Mouse (Mus musculus): ENCODE data around the gene Fam222a. TPM values are rescaled to one million over a fixed set of nuclear protein-coding genes. Genes with fewer than 3 reads are reported as not detected.

Gene Fam222a
- total RNA-seq, 2 experiments from 2014 or later = 5.2 to 5.3 TPM

DNA sequence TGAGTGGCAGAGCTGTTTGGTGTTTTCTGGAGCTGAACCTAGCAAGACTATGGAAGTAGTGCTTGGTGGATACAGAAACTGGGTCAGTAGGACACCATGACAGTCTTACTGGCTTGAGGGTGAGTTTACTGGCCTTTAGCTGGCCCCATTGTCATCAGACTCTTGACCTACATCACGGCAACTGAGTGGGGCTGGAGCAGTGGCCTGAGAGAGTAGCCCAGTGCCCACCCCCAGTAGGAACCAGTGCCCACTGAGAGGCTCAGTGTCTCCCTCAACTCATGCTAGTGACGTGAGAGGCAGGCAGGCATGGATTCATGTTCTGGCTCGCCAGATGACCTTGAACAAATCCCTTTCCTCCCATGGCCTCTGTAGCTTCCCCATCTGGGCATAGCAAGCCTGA, 15.2 kb downstream of the Fam222a start:
- DNase-seq (ENCODE audit: low spot score in 2 of 2) = no peak

DNA sequence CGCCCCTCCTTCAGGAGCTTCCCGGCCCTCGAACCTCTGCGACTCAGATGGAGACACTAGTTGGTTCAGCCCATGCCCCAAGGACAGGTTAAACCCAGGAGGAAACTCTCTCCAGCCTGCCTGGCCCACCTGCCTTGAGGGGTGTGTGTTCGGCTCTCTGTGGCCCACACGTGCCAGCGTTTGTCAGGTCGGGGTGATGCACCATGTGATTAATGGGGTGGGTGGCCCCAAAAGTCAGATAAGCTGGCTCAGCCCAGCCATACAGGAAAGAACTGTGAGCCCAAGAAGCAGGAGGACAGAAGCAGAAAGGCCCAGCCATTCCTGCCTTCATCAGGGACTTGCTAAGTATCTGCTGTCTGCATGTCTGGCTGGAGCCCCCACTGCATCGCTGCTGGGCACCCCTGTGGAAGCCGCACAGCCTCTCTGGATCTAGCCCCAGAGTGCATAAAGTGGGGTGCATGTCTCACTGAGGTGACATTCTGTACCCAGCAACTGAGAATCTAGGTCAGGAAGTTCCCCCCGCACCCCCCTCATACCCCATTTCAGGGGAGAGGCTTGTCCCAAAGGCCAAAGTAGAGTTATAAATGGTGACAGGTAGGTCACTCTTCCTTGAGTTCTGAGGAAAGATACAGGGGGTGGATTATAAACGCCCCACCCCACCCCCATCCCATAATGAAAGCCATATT, 15.8 kb downstream of the Fam222a start:
- no peak for DNase-seq (ENCODE audit: low spot score in 2 of 2)

DNA sequence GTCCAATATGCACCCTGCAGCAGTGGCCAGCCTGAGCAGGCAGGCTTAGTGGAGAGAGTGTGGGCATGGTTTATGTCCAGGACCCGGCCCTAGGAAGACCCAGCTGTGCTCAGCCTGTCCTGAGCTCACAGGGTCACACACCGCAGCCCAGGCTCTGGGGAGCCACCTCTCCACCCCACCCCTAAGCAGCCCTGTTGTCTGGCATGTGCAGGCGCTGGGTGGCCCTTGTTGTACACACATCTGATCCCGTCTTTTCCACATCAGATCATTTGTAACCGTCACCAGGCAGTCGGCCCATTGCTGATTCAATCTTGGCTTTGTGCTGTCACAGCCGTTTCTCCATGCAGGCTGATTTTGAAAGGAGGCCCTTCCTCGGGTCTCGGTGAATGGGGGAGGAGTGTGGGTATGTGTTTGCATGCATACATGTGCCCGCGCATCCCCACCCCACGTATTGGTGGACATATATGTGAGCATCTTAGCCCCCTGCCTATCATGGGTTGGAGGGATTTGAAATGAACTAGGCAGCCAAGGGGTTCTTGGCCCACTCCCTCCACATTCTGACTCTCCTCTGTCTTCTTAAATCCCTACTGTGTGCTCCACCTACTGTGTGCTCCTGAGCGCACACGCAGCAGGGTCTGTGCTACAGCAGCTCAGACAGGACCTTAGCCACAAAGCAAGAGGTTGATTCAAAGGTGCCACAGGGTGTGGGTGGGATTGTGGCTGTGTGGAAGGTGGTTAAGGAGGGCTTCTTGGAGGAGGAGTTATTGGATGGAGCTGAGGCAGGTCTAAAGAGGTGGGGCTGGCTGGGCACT, 16.7 kb downstream of the Fam222a start:
- peak in 1 of 2 experiments; percentile 36 for DNase-seq (ENCODE audit: low spot score in 2 of 2)

GRCm38 (mm10) chr5:114585682-114586081, 17.9 kb downstream of the Fam222a start:
- DNase-seq (ENCODE audit: low spot score in 2 of 2) = no peak

- no peak for DNase-seq (ENCODE audit: low spot score in 2 of 2)
These were observed 20.1 kb downstream of the Fam222a start for GRCm38 (mm10) chr5:114587908-114588307.

DNA sequence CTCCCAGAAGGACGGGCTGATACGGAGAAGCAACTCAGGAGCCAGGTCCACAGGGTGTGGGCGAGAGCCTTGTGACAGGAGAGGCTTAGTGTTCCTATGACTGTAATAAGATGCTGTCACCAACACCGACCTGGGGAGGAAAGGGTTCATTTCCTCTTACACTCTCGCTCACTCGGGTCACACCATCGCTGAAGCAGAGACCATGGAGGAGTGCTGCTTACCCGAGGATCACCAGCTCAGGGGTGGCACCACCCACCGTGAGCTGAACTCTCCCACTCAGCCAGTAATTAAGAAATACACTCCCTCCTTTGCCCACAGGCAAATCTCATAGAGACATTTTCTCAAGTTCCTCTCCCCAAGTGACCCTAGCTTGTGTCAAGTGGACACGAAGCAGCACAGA, 20.6 kb downstream of the Fam222a start:
- DNase-seq (ENCODE audit: low spot score in 2 of 2) = no peak

- DNase-seq (ENCODE audit: low spot score in 2 of 2) = no peak
These were observed 21.2 kb downstream of the Fam222a start for GRCm38 (mm10) chr5:114589026-114589425.

DNA sequence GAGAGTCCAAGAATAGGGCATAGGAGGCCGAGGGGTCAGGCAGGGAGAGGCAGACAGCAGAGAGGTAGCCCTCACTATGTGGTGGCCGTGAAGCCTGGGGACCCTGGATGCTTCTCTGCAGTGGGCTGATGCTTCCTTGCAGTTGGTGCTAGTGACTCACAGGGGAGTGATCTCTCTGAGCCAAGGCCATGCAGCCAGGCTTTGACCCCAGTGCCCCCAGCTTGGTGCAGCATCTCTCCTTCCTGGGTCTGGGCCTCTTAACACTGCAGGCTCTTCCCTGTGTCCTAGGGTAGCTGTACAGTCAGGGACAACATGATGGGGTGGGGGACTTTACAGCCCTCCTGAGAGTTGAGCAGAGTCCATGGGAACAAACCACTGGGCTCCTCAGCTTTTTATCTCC, 21.6 kb downstream of the Fam222a start:
- no peak for DNase-seq (ENCODE audit: low spot score in 2 of 2)

DNA sequence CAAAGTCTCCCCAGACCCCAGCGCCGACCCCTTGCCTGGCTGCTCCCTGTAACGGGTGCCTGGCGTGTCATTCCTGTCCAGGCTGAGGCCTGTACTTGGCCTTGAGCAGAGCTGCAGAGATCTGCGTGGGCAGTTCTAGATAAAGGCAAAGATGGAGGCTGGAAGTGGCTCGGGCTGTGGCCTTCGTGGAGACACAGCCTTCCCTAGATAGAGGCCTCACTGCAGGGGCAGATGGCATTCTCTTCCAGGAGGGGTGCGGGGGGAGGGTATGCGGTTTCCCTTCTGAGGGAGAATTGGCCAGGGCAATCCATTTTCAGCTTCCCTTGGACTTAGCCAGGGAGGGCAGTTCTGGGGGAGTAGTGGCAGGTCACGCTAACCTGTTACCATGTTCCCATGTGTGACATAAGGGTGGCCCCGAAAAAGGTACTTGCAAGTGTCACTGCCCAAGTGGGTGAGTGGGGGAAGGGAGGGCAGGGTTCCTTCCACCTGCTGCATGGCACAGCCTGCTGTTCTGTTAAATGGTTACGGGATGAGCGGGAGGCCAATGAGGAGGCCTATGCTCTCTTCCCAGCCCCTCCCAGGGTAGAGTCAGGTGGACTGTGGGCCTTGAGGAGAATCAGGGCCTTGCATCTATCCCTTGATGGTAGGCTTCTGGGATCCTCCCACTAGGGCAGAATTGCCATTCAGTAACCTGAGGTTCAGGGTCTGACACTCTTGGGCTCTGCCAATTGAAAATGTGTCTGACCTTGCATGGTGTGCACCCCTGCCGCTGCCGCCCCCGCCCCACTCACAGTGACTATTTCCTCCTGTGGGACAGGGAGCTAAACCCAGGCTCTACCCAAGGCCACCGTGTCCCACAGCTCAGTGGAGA, 22.5 kb downstream of the Fam222a start:
- no peak for DNase-seq (ENCODE audit: low spot score in 2 of 2)

DNA sequence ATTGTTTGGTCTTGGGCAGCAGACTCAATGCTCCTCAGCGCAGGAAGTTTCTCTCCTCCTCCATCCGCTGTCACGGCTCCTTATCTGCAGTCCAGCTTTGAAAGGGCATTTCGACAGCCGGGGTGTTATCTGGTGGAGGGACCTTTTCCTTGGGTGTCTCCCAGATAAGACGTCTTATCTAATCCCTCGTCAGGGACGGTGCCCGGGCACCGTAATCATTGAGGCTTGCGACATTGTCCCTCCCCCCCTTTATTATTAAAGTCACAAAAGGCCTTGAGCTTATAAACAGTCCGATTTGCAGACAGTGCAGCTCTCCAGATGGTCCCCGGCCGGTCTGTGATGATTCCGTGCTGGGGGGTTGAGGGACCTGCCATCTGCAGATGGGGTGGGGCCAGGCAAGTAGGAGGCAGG, 23.3 kb downstream of the Fam222a start:
- no peak for DNase-seq (ENCODE audit: low spot score in 2 of 2)

- DNase-seq (ENCODE audit: low spot score in 2 of 2) = no peak
These were observed 24.8 kb downstream of the Fam222a start for GRCm38 (mm10) chr5:114592463-114593160.

DNA sequence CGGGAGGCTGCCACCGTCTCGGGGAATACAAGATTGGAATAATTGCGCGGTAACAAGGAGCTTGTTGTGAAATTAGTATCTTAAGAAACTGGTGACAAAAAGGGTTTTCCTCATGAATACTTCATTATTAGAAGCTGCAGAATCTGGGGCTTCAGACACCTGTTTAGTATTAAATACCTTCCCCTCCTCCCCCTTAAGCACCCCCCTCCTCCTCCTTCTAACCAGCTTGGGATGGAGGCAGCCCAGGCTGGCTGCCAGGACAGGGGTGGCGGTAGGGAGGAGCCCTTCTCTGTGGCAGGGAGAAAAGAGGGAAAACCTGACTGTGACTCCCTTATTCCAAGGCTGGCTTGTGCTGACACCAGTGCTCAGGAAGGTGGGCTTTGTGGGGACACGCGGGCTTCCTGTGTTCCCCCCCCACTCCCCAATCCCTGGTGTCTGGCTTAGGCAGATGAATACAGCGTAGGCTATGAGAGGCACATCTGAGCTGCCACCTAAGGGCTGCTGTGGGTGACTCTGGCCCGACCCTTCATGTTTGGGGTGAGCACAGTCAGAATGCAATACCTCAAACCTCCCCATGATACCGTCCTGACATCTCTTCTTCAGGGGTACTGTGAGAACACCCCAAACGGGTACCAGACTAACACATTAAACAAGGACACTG, 25.5 kb downstream of the Fam222a start:
- no peak for DNase-seq (ENCODE audit: low spot score in 2 of 2)

DNA sequence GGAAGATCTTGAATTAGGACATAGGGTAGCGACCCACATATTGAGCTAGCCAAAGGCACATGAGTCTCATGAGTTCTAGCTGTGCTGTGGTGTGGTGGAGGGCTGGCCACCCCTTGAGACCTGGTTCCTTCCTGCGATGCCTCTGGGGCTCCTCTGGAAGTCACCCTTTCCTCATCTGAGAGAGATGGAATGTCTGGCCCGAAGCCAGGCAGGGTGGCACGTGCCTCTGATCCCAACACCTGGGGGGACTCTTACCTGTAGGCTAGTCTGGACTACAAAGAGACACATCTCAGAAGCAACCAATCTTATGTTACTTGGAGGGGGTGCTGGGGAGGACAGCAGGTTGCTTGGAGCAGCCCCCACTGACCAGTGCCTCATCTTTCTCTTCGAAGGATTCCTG, 26.1 kb downstream of the Fam222a start:
- no peak for DNase-seq (ENCODE audit: low spot score in 2 of 2)

GRCm38 (mm10) chr5:114594741-114595241, 27.0 kb downstream of the Fam222a start:
- DNase-seq (ENCODE audit: low spot score in 2 of 2) = no peak

DNA sequence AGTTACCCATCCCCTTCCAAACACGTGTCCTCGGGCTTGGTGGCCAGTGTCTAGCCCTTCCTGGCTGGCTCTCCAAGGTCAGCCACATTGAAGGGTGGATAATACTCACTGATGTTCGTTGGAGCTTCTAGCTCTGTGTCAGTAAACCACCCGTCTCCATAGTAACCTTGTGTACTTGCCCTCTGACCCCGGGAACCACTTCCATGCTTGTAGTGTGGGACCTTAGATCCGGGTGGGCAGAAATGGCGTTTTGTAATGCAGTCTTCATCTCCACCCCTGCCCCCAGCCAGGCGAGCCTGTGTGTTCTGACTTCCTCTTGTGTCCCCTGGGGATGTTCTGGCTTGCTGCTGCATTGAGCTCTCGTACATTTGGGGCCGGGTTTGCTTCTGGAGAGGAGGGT, 28.8 kb downstream of the Fam222a start:
- no peak for DNase-seq (ENCODE audit: low spot score in 2 of 2)

GRCm38 (mm10) chr5:114597222-114597621, 29.4 kb downstream of the Fam222a start:
- no peak for DNase-seq (ENCODE audit: low spot score in 2 of 2)

DNA sequence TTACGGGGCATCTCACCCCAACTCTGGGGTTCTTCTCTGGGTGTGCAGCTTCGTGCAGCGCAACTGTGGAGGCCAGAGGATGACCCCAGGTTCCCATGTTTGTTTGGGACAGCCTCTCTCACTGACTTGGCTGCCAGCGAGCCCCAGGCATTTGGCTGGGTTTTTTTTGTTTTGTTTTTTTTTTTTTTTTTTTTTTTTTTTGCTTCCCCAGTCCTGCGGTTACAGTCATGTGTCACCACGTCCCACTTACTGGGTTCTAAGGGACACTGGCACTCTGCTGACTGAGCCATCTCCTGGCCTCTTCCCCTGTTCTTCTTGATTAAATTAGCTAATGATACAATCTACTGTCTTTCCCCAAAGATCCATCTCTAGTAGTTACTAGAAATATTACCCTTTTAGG, 29.8 kb downstream of the Fam222a start:
- DNase-seq (ENCODE audit: low spot score in 2 of 2) = no peak

GRCm38 (mm10) chr5:114602012-114602411, 34.2 kb downstream of the Fam222a start:
- DNase-seq (ENCODE audit: low spot score in 2 of 2) = no peak

DNA sequence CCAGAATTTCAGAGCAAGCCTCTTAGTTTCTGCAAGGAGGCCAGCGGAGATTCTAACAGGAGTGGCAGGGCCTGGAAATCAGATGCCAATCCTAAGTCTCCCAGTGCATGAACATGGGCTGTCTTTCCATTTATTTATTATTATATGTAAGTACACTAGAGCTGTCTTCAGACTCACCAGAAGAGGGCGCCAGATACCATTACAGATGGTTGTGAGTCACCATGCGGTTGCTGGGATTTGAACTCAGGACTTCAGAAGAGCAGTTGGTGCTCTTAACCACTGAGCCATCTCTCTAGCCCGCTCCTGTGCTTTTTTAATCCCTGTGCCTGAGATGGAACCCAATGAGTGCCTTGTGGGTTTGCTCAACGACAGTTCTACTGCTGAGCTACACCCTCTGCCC, 36.2 kb downstream of the Fam222a start:
- no peak for DNase-seq (ENCODE audit: low spot score in 2 of 2)

DNA sequence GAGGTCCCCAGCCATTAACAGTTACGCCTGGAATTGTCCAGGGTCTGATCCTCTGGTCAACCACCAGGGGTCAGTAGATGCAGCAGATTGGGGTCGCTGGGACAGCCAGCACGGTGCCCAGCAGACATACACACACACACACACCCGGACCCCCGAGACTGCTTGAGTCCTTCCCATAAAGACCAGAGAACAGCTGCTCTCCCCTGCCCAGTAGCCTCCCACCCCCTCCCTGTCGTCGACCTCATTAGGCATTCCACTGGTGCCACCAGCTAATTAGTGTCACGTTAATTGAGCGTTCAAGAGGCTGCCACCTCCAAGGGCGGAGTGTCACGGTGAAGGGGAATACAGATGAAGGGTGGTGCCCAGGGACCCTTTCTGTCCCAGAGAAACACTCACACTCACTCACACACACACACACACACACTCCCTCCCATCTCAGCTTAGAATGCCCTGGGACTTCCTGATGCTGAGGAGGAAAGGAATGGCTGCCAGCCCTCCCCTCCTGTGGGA, 37.0 kb downstream of the Fam222a start:
- no peak for DNase-seq (ENCODE audit: low spot score in 2 of 2)
